Mouse (Mus musculus): ENCODE measurements around the gene Gxylt1.
"Not testable (repeated sequence)": the region's sequence is repeated elsewhere in the genome, so short reads cannot be mapped to it uniquely, and the experiment has no call there.

GRCm38 (mm10) chr15:93236456-93236855 lies 38.5 kb downstream of the Gxylt1 start:
- TF ChIP-seq CTCF (IDR thresholded peaks at IDR 0.05; ENCODE audit: borderline replicate concordance, extremely low read depth, insufficient read depth, insufficient read length); POLR2A (IDR thresholded peaks at IDR 0.05; ENCODE audit: borderline replicate concordance, extremely low read depth, insufficient read depth, insufficient read length, poor library complexity, severe bottlenecking): not testable (repeated sequence)

Measured in brain, embryonic 14.5 days (tissue).